Mouse (Mus musculus) lung, embryonic 14.5 days (tissue): ENCODE measurements around the gene Camta1. TPM values are rescaled to one million over a fixed set of nuclear protein-coding genes. Genes with fewer than 3 reads are reported as not detected.
A peak's percentile ranks its signal among the peaks of the same experiment; 100 is the strongest.

Experiments
- ATAC-seq: fragments of 200-750 bp; cut with Nextera tagmentation; 2 replicates; pipeline ENCODE4 v1.8.0; 2017; ENCODE audit warnings: mild to moderate bottlenecking, moderate TSS enrichment, moderate library complexity; ENCODE audit not compliant: insufficient read depth
- DNase-seq: peaks from one replicate; pipeline ENCODE4 v3.0.0-alpha.2; 2015
- H3K27ac ChIP-seq: fragments of 300-500 bp; sonication (generic); 2 replicates; pipeline ENCODE4 v1.5.1; 2014; ENCODE audit warnings: low read depth, mild to moderate bottlenecking, moderate library complexity
- H3K27me3 ChIP-seq: fragments of 300-500 bp; sonication (generic); 2 replicates; pipeline ENCODE4 v1.6.1; 2014; ENCODE audit warnings: low read length, control low read depth; ENCODE audit not compliant: insufficient read depth
- H3K36me3 ChIP-seq: fragments of 300-500 bp; sonication (generic); 2 replicates; pipeline ENCODE4 v1.6.1; 2014; ENCODE audit warnings: control low read depth; ENCODE audit not compliant: insufficient read depth
- H3K4me1 ChIP-seq: fragments of 300-500 bp; sonication (generic); 2 replicates; pipeline ENCODE4 v1.6.1; 2014; ENCODE audit warnings: antibody characterized with exemption, control low read depth; ENCODE audit not compliant: insufficient read depth
- H3K4me2 ChIP-seq: fragments of 300-500 bp; sonication (generic); 2 replicates; pipeline ENCODE4 v1.6.1; 2014; ENCODE audit warnings: mild to moderate bottlenecking
- H3K4me3 ChIP-seq: fragments of 300-500 bp; sonication (generic); 2 replicates; pipeline ENCODE4 v1.5.1; 2014; ENCODE audit warnings: low read depth, low read length
- H3K9ac ChIP-seq: fragments of 300-500 bp; sonication (generic); 2 replicates; pipeline ENCODE4 v1.6.1; 2014
- H3K9me3 ChIP-seq: fragments of 300-500 bp; sonication (generic); 2 replicates; pipeline ENCODE4 v1.6.1; 2016; ENCODE audit warnings: low read depth, low read length, control low read depth
- CTCF ChIP-seq: IDR thresholded peaks from 2 replicates; pipeline ENCODE4 v1.5.1; 2016; ENCODE audit warnings: antibody characterized with exemption, low read depth
- WGBS: fragments of 180-500 bp; shearing (Covaris S2); extraction: QIAGEN DNeasy Blood & Tissue Kit; methylation state at CpG from one replicate; pipeline ENCODE4 v1.1.7; 2014; 5-methylcytosine and 5-hydroxymethylcytosine counted together
- polyA plus RNA-seq: library from polyadenylated mRNA; unstranded; fragments of >200 nt; fragmentation: Nextera tagmentation; extraction: Ambion mirVana; gene quantifications from 2 replicates; pipeline ENCODE4 v1.2.1, GENCODE M21; 2014

Gene Camta1
- polyA plus RNA-seq, 1 experiment from 2014 or later = 87.5 TPM

- no peak for DNase-seq
Observed at GRCm38 (mm10) chr4:151232028-151232427, 629.6 kb downstream of the Camta1 start.

GRCm38 (mm10) chr4:151229073-151229472, 632.6 kb downstream of the Camta1 start:
- no peak overlapping the region for H3K4me3 ChIP-seq
- H3K9ac ChIP-seq = no peak overlapping the region
- peak; percentile 26 for DNase-seq
- no peaks in the 10 kb centered on the region for H3K4me1 ChIP-seq
- no peaks in the 10 kb centered on the region for H3K9me3 ChIP-seq
- no peaks in the 10 kb centered on the region for H3K36me3 ChIP-seq
- no peak overlapping the region for H3K27ac ChIP-seq
- TF ChIP-seq CTCF = no peak
- no peak overlapping the region for H3K4me2 ChIP-seq
- WGBS = 40% methylated on average over 6 of the region's 6 CpGs
- H3K27me3 ChIP-seq = no peaks in the 10 kb centered on the region
- peak; percentile 61; the same call in 1 of the 2 replicates for ATAC-seq

More at GRCm38 (mm10) chr4:151232028-151232427, 629.6 kb downstream of the Camta1 start:
- ATAC-seq = no peak
- Histone ChIP-seq H3K36me3 (no peaks in the 10 kb centered on the region), H3K9me3 (no peaks in the 10 kb centered on the region), H3K27ac (no peak overlapping the region), H3K27me3 (no peaks in the 10 kb centered on the region), H3K9ac (no peak overlapping the region), H3K4me1 (no peaks in the 10 kb centered on the region), H3K4me2 (no peak overlapping the region), H3K4me3 (no peak overlapping the region)
- WGBS = 78% methylated on average over 3 of the region's 3 CpGs
- TF ChIP-seq CTCF = peak; percentile 41; the same call in 1 of the 2 replicates

GRCm38 (mm10) chr4:151226496-151226895, 635.2 kb downstream of the Camta1 start:
- DNase-seq (no peak), ATAC-seq (no peak)
- Histone ChIP-seq H3K36me3 (no peaks in the 10 kb centered on the region), H3K27ac (no peak overlapping the region), H3K9ac (no peak overlapping the region), H3K4me1 (peaks cover 4% of the 10 kb centered on the region; the same call in 1 of the 2 replicates), H3K9me3 (no peaks in the 10 kb centered on the region), H3K4me2 (no peak overlapping the region), H3K4me3 (no peak overlapping the region), H3K27me3 (no peaks in the 10 kb centered on the region)
- 28% methylated on average over 9 of the region's 9 CpGs for WGBS
- no peak for TF ChIP-seq CTCF

- WGBS = 56% methylated on average over 12 of the region's 12 CpGs
- H3K4me2 ChIP-seq = no peak overlapping the region
- no peak overlapping the region for H3K9ac ChIP-seq
- no peaks in the 10 kb centered on the region for H3K27me3 ChIP-seq
- H3K4me3 ChIP-seq = no peak overlapping the region
- H3K27ac ChIP-seq = no peak overlapping the region
- no peak for TF ChIP-seq CTCF
- ATAC-seq (no peak), DNase-seq (no peak)
- H3K9me3 ChIP-seq = no peaks in the 10 kb centered on the region
- peaks cover 4% of the 10 kb centered on the region; the same call in 1 of the 2 replicates for H3K4me1 ChIP-seq
- no peaks in the 10 kb centered on the region for H3K36me3 ChIP-seq
Observed at GRCm38 (mm10) chr4:151224017-151224416, 637.7 kb downstream of the Camta1 start.

- Histone ChIP-seq H3K9me3 (no peaks in the 10 kb centered on the region), H3K27me3 (no peaks in the 10 kb centered on the region), H3K4me2 (no peak overlapping the region), H3K9ac (no peak overlapping the region), H3K27ac (no peak overlapping the region), H3K4me1 (peaks cover 4% of the 10 kb centered on the region; the same call in 1 of the 2 replicates), H3K4me3 (no peak overlapping the region), H3K36me3 (no peaks in the 10 kb centered on the region)
- 56% methylated on average over 13 of the region's 13 CpGs for WGBS
- TF ChIP-seq CTCF = no peak
- ATAC-seq (no peak), DNase-seq (no peak)
Observed at GRCm38 (mm10) chr4:151223263-151223996, 638.2 kb downstream of the Camta1 start.

- Histone ChIP-seq H3K9ac (no peak overlapping the region), H3K27me3 (no peaks in the 10 kb centered on the region), H3K4me2 (no peak overlapping the region), H3K27ac (peak overlapping the region; percentile 6; the same call in 1 of the 2 replicates), H3K4me3 (no peak overlapping the region), H3K9me3 (no peaks in the 10 kb centered on the region), H3K36me3 (no peaks in the 10 kb centered on the region), H3K4me1 (peaks cover 4% of the 10 kb centered on the region; the same call in 1 of the 2 replicates)
- peak; percentile 78 for ATAC-seq
- 15% methylated on average over 10 of the region's 10 CpGs for WGBS
- no peak for TF ChIP-seq CTCF
- DNase-seq = peak; percentile 84
Observed at GRCm38 (mm10) chr4:151222635-151223034, 639.0 kb downstream of the Camta1 start.

- ATAC-seq (peak; percentile 59), DNase-seq (peak; percentile 93)
- WGBS = 47% methylated on average over 15 of the region's 15 CpGs
- H3K4me3 ChIP-seq = no peak overlapping the region
- no peaks in the 10 kb centered on the region for H3K27me3 ChIP-seq
- H3K4me2 ChIP-seq = peak overlapping the region; percentile 16; the same call in 1 of the 2 replicates
- no peaks in the 10 kb centered on the region for H3K9me3 ChIP-seq
- H3K36me3 ChIP-seq = no peaks in the 10 kb centered on the region
- no peak overlapping the region for H3K9ac ChIP-seq
- peak overlapping the region; percentile 76; the same call in 1 of the 2 replicates for H3K27ac ChIP-seq
- TF ChIP-seq CTCF = peak; percentile 61
- peaks cover 12% of the 10 kb centered on the region; the same call in 1 of the 2 replicates for H3K4me1 ChIP-seq
Observed at GRCm38 (mm10) chr4:151216553-151217292, 645.0 kb downstream of the Camta1 start.
